Mouse (Mus musculus) lung, adult 2 months (tissue): ENCODE results near the gene E330009J07Rik. TPM values are rescaled to one million over a fixed set of nuclear protein-coding genes. Genes with fewer than 3 reads are reported as not detected.
A peak's percentile ranks its signal among the peaks of the same experiment; 100 is the strongest.

Experiments
- DNase-seq: peaks from one replicate; pipeline ENCODE4 v3.0.0; 2022
- H3K4me1 ChIP-seq: fragments of 200-500 bp; 2 replicates; pipeline ENCODE4 v1.6.1; 2011; ENCODE audit warnings: low read length; ENCODE audit not compliant: control insufficient read depth, insufficient read depth
- H3K4me3 ChIP-seq: fragments of 200-500 bp; replicated peaks from 2 replicates; pipeline ENCODE3; 2011; ENCODE audit warnings: low read depth, mild to moderate bottlenecking, control low read depth, low read length; ENCODE audit errors: extremely low read depth
- CTCF ChIP-seq: fragments of 200-500 bp; IDR thresholded peaks from 2 replicates; pipeline ENCODE4 v1.5.1; 2011; ENCODE audit warnings: mild to moderate bottlenecking, low read length, control low read depth; ENCODE audit not compliant: insufficient read depth
- POLR2A ChIP-seq: fragments of 200-500 bp; IDR thresholded peaks from 2 replicates; pipeline ENCODE4 v1.6.1; 2011; ENCODE audit warnings: low read depth, mild to moderate bottlenecking, control low read depth, low read length, borderline replicate concordance; ENCODE audit errors: extremely low read depth
- WGBS: fragments of 180-500 bp; shearing (Covaris S2); methylation state at CpG from one replicate; pipeline ENCODE4 v1.1.7; 2018; 5-methylcytosine and 5-hydroxymethylcytosine counted together
- polyA plus RNA-seq: library from polyadenylated mRNA; depleted of rRNA; stranded (reverse); fragments of >200 nt; gene quantifications from 2 replicates; pipeline ENCODE4 v1.2.3, GENCODE M21; 2012

E330009J07Rik gene
- polyA plus RNA-seq, 1 experiment, result 5.8 TPM

DNA sequence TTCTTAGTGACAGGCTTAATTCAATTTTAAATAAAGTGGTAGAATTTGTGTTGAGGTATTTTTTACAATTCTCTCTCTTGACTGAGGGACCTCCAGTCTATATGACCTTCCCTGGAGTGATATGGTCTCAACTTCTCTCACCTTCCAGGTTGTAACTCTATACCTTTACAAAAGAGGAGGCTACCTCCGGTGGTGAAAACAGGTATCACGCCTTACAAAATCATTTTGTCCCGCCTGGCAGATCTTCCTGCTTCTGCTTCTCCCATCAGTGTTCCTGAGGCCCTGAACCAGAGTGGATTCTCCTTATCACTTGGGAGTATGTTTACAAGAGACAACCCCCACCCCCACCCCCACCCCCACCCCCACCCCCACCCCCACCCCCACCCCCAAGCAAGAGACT lies 5.8 kb upstream of the E330009J07Rik start:
- no peak for DNase-seq
- Histone ChIP-seq H3K4me3 (no peak overlapping the region), H3K4me1 (no peaks in the 10 kb centered on the region)
- 34% methylated on average over 3 of the region's 3 CpGs for WGBS
- no peak for TF ChIP-seq CTCF
- no peak for TF ChIP-seq POLR2A

DNA sequence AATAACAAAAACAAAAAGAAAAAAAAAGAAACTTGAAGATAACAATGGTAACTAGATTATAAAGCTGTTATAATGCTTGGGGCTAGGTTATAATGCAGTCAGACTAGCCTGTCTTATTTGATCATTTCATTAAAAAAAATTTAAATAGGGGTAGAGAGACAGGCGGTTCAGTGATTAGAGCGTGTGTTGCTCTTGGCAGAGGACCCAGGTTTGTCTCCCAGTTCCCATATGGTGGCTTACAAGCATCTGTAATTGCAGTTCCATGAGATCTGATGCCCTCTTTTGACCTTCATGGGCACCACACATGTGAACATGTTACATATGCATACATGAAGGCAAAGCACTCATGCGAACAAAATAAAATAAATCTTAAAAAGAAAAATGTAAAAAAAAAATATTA lies 5.3 kb upstream of the E330009J07Rik start:
- no peak for DNase-seq
- Histone ChIP-seq H3K4me1 (no peaks in the 10 kb centered on the region), H3K4me3 (no peak overlapping the region)
- TF ChIP-seq CTCF, result no peak
- TF ChIP-seq POLR2A, result no peak
- WGBS, result 74% methylated on average over 3 of the region's 3 CpGs

DNA sequence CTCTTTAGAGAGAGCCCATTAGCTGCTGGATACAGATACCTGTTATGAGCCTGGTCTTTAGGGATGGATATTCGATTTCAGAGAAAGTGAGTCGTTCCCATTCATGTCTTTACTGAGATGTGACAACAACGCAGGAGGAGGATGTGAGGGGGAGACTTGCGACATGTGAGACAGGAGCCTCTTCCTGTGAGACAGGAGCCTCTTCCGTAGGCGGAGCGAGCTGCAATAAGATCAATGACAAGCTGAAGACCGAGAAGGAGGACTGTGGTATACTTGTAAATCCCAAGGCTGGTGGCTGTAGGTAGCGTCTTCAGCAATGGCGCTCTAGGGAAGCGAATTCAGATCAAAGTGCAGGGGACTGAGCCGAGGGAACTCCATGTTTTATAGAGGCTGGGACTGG lies 3.8 kb upstream of the E330009J07Rik start:
- DNase-seq, result no peak
- WGBS, result 37% methylated on average over 12 of the region's 12 CpGs
- H3K4me1 ChIP-seq, result no peaks in the 10 kb centered on the region
- H3K4me3 ChIP-seq, result no peak overlapping the region
- TF ChIP-seq POLR2A (no peak), CTCF (no peak)

DNA sequence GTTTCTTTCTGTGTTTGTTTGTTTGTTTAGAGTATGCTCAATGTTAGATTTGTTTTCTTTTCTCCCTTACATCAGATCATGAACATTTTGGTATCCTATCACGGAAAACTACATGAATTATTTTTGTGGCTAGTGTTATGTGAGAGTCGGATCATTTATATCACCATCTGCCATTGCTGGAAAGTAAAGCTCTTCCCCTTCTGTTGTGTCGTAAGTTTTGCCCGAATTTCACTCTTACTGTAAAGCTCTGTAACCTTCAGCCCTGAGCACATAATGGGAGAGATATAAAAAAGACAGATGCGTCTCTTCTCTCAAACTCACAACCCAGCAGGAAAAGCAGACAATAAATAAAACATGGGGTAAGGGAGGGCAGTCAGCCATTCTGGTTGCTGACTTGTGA lies 3.0 kb upstream of the E330009J07Rik start, which contains the start of gene Wee2:
Gene Wee2, plus strand, starts transcription at position 153 of the 400 bp plus-strand sequence.
- TF ChIP-seq POLR2A (no peak), CTCF (no peak)
- 61% methylated on average over 5 of the region's 5 CpGs for WGBS

DNA sequence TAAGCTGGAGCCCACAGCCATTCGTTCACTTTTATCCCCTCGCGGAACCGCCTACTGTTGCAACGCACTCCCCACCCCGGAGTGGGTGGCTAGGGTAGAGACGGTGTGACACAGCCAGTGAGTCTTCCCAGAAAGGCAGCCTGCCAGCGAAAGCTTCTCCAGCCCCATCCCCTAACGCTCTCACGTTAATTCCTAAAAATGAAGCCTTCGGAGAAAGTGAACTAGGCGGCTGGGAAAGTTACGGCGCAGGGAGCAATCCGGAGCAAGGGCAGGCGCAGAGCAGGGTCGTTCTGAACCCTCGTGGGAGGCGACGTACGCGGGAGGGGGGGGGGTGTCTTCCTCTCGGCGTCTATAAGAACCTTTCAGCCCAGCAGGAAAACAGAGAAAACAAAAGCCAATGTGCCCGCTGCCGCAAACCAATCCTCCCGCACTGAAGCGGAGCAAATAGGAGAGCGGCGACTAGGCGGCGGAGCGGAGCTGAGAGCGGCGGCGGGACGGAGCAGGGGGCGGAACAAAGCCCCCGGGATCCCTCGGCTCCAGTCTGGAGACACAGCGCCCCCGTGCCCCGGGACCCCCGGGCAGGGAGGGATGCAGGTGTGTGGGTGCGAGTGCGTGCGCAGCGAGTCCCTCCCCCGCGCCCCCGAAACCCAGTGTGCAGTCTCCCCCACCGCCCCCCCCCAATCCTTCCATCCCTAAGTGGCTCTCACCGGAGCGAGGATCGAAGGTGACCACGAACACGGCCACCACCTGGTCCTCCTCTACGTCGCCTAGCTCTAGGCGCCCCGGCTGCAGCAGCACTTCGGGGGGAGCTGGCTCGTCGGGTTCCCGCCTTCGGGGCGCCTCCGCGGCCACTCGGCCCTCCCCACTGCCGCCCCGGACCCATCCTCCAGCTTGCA lies 536 bp downstream of the E330009J07Rik start:
- TF ChIP-seq POLR2A, result no peak
- TF ChIP-seq CTCF, result no peak
- Histone ChIP-seq H3K4me1 (no peaks in the 10 kb centered on the region), H3K4me3 (peak overlapping the region; percentile 92)
- peak; percentile 31 for DNase-seq
- under 1% methylated on average over 72 of the region's 72 CpGs for WGBS

More for the DNA sequence above, 3.0 kb upstream of the E330009J07Rik start, which contains the start of gene Wee2:
- DNase-seq, result no peak
- H3K4me3 ChIP-seq, result no peak within 1 kb of the TSS
- H3K4me1 ChIP-seq, result no peaks in the 10 kb centered on the region

DNA sequence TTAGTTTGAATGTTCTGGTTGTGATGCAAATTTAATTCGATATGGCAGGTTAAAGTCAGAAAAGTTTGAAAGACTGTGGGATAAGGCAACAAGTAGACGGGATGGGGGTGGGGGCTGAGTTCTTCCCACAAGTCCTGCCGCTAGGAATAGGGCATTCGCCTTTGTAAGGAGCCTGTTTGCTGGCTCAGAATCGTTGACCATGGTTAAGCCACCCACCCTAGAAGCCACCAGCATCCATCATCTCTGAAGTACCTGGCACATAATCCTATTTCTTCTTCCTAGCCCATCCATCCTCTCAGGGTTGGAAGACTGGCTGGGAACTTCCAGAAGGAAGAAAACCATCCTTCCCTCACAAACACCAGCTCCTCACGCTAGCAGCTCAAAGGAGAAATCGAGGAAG lies 1.2 kb downstream of the E330009J07Rik start:
- 22% methylated on average over 7 of the region's 7 CpGs for WGBS
- TF ChIP-seq CTCF, result no peak
- no peak for TF ChIP-seq POLR2A
- no peak for DNase-seq
- H3K4me3 ChIP-seq, result no peak overlapping the region
- no peaks in the 10 kb centered on the region for H3K4me1 ChIP-seq

DNA sequence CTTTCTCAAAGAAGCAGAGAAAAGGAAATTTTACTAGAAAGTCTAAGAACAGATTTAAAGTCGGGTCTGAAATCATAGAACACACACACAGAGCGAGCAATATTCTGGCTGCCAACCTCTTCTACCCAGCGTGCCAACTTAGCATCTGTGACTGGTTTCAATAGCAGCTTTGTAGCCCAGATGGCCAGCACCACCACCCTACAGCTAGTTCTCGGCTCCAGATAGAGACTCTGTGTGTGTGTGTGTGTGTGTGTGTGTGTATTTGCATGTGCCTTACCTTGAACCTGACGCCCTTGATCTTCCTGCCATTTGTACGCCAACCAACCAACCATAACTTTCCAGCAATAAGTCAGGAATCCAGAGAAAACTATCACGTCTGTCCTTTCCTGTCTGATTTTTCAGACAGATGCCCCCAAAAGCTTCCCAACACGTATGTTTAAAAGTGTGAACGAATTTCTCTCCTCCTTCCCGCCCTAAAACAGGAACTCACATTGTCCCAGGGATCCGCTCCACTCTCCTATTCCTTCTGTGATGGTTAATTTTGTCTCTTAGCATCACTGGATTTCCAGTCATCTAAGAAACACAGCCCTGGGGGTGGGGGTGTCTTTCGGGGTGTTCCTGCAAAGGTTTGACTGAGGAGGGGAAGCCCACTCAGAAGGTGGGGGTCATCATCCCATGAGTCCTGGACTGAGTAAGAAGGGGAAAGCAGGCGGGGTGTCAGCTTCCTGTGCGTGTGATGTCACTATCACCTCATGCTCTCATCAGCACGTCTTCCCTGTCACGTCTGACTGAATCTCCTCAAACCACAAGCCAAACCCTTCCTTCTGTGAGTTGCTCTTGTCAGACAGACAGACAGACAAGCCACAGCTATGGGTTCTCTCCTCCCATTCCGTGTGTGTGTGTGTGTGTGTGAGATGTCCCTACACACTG lies 3.3 kb downstream of the E330009J07Rik start:
- peaks cover 3% of the 10 kb centered on the region; the same call in 1 of the 2 replicates for H3K4me1 ChIP-seq
- no peak overlapping the region for H3K4me3 ChIP-seq
- TF ChIP-seq POLR2A (no peak), CTCF (no peak)
- 88% methylated on average over 17 of the region's 17 CpGs for WGBS
- no peak for DNase-seq

DNA sequence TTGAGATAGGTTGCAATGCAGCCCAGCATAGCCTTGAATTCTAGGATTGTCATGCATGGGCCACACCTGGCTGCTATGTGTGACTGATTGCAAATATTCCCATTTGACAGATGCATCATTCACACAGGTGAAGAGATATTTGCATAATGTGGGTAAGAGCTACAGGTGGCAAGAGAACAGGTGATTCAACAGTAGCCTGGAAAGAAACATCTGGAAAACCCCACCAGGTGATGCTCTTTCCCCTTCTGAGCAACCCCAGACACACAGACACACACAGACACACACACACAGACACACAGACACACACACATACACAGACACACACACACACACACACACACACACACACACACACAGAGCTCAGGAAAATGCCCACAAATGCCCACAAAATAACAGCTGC lies 4.1 kb downstream of the E330009J07Rik start:
- no peak for DNase-seq
- peaks cover 3% of the 10 kb centered on the region; the same call in 1 of the 2 replicates for H3K4me1 ChIP-seq
- no peak for TF ChIP-seq POLR2A
- no peak for TF ChIP-seq CTCF
- H3K4me3 ChIP-seq, result no peak overlapping the region

DNA sequence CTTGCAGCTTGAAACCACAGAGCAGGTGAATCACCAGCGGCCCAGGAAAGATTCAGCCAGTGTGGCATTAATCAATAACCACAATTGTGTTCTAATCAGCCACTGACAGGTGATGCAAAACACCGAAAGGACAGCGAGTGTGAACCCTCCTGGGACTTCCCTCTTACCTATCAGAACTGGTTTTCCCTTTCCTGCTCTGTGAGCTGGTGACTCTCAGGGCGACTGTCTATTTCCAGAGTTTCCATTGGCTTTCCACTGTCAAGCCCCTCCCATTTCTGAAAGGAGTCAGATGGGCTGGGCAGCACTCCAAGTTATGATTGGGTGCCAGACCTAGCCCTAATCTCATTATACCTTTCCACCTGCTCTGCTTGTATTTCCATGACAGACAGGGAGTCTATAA lies 4.6 kb downstream of the E330009J07Rik start:
- Histone ChIP-seq H3K4me3 (no peak overlapping the region), H3K4me1 (peaks cover 3% of the 10 kb centered on the region; the same call in 1 of the 2 replicates)
- TF ChIP-seq POLR2A (no peak), CTCF (no peak)
- DNase-seq, result no peak
- 65% methylated on average over 4 of the region's 4 CpGs for WGBS
